Mouse (Mus musculus): ENCODE measurements around the gene Tmtc1. TPM values are rescaled to one million over a fixed set of nuclear protein-coding genes. Genes with fewer than 3 reads are reported as not detected.

The Tmtc1 gene
- polyA plus RNA-seq, 2 experiments, result 2.0 to 3.0 TPM

DNA sequence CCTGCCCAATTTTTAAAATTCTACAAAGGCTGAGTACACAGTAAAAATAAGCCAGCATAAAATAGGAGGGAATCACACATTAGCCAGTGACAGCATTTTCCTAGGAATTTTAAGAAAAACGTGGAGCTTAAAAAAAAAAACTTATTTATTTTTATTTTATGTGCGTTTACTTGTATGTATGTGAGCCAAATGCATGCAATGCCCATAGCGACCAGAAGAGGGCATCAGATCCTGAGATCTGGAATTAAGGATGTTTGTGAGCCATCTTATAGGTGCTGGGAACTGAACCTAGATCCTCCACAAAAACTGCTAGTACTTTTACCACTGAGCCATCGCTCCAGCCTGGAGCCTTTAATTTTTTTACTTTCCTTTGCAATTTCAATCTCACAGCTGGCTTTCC is 11.3 kb upstream of the Tmtc1 start:
- ATAC-seq (ENCODE audit: low FRiP score, low read depth) (no peak), DNase-seq (ENCODE audit: low spot score) (no peak)
- Histone ChIP-seq H3K36me3 (ENCODE audit: control insufficient read depth, insufficient read depth, low read length) (no peaks in the 10 kb centered on the region), H3K9me3 (ENCODE audit: control insufficient read depth, low read length) (no peaks in the 10 kb centered on the region), H3K4me1 (ENCODE audit: control insufficient read depth, insufficient read depth, low read length) (no peaks in the 10 kb centered on the region), H3K9ac (ENCODE audit: low read depth, low read length, severe bottlenecking) (no peak overlapping the region), H3K4me2 (replicated peaks; ENCODE audit: low read depth, low read length, severe bottlenecking) (no peak overlapping the region), H3K4me3 (replicated peaks; ENCODE audit: low read length) (no peak overlapping the region), H3K27ac (replicated peaks; ENCODE audit: low read depth, low read length) (no peak overlapping the region), H3K27me3 (ENCODE audit: control insufficient read depth, insufficient read depth, low read length) (no peaks in the 10 kb centered on the region)
- 72% methylated on average over 4 of the region's 4 CpGs for WGBS
- no peak for TF ChIP-seq POLR2A (IDR thresholded peaks at IDR 0.05; ENCODE audit: borderline replicate concordance, extremely low read depth, insufficient read depth, insufficient read length)

- DNase-seq (ENCODE audit: low spot score) (no peak), ATAC-seq (ENCODE audit: low FRiP score, low read depth) (no peak)
- no peaks in the 10 kb centered on the region for H3K36me3 ChIP-seq (ENCODE audit: control insufficient read depth, insufficient read depth, low read length)
- no peaks in the 10 kb centered on the region for H3K4me1 ChIP-seq (ENCODE audit: control insufficient read depth, insufficient read depth, low read length)
- H3K27ac ChIP-seq (replicated peaks; ENCODE audit: low read depth, low read length), result no peak overlapping the region
- H3K9me3 ChIP-seq (ENCODE audit: control insufficient read depth, low read length), result no peaks in the 10 kb centered on the region
- no peak overlapping the region for H3K4me3 ChIP-seq (replicated peaks; ENCODE audit: low read length)
- H3K9ac ChIP-seq (ENCODE audit: low read depth, low read length, severe bottlenecking), result no peak overlapping the region
- H3K27me3 ChIP-seq (ENCODE audit: control insufficient read depth, insufficient read depth, low read length), result no peaks in the 10 kb centered on the region
- no peak for TF ChIP-seq POLR2A (IDR thresholded peaks at IDR 0.05; ENCODE audit: borderline replicate concordance, extremely low read depth, insufficient read depth, insufficient read length)
- 64% methylated on average over 2 of the region's 2 CpGs for WGBS
- no peak overlapping the region for H3K4me2 ChIP-seq (replicated peaks; ENCODE audit: low read depth, low read length, severe bottlenecking)
Measured at GRCm38 (mm10) chr6:148454740-148455139, 10.6 kb upstream of the Tmtc1 start.

GRCm38 (mm10) chr6:148448151-148448550 is 4.0 kb upstream of the Tmtc1 start:
- 64% methylated on average over 3 of the region's 3 CpGs for WGBS
- Histone ChIP-seq H3K4me2 (replicated peaks; ENCODE audit: low read depth, low read length, severe bottlenecking) (no peak overlapping the region), H3K4me1 (ENCODE audit: control insufficient read depth, insufficient read depth, low read length) (peaks cover 6% of the 10 kb centered on the region), H3K9me3 (ENCODE audit: control insufficient read depth, low read length) (no peaks in the 10 kb centered on the region), H3K36me3 (ENCODE audit: control insufficient read depth, insufficient read depth, low read length) (no peaks in the 10 kb centered on the region), H3K4me3 (replicated peaks; ENCODE audit: low read length) (no peak overlapping the region), H3K27ac (replicated peaks; ENCODE audit: low read depth, low read length) (no peak overlapping the region), H3K27me3 (ENCODE audit: control insufficient read depth, insufficient read depth, low read length) (peaks cover 18% of the 10 kb centered on the region), H3K9ac (ENCODE audit: low read depth, low read length, severe bottlenecking) (no peak overlapping the region)
- ATAC-seq (ENCODE audit: low FRiP score, low read depth) (no peak), DNase-seq (ENCODE audit: low spot score) (no peak)
- TF ChIP-seq POLR2A (IDR thresholded peaks at IDR 0.05; ENCODE audit: borderline replicate concordance, extremely low read depth, insufficient read depth, insufficient read length), result no peak

GRCm38 (mm10) chr6:148446113-148446512 is 1.9 kb upstream of the Tmtc1 start:
- WGBS, result 57% methylated on average over 3 of the region's 3 CpGs
- ATAC-seq (ENCODE audit: low FRiP score, low read depth) (no peak), DNase-seq (ENCODE audit: low spot score) (no peak)
- Histone ChIP-seq H3K27me3 (ENCODE audit: control insufficient read depth, insufficient read depth, low read length) (peaks cover 24% of the 10 kb centered on the region), H3K9me3 (ENCODE audit: control insufficient read depth, low read length) (no peaks in the 10 kb centered on the region), H3K4me1 (ENCODE audit: control insufficient read depth, insufficient read depth, low read length) (peaks cover 16% of the 10 kb centered on the region), H3K27ac (replicated peaks; ENCODE audit: low read depth, low read length) (no peak overlapping the region), H3K36me3 (ENCODE audit: control insufficient read depth, insufficient read depth, low read length) (no peaks in the 10 kb centered on the region), H3K4me3 (replicated peaks; ENCODE audit: low read length) (no peak overlapping the region), H3K4me2 (replicated peaks; ENCODE audit: low read depth, low read length, severe bottlenecking) (no peak overlapping the region), H3K9ac (ENCODE audit: low read depth, low read length, severe bottlenecking) (no peak overlapping the region)
- no peak for TF ChIP-seq POLR2A (IDR thresholded peaks at IDR 0.05; ENCODE audit: borderline replicate concordance, extremely low read depth, insufficient read depth, insufficient read length)

GRCm38 (mm10) chr6:148444796-148445195 is 607 bp upstream of the Tmtc1 start:
- H3K9me3 ChIP-seq (ENCODE audit: control insufficient read depth, low read length), result no peaks in the 10 kb centered on the region
- peak overlapping the region; percentile 67 for H3K9ac ChIP-seq (ENCODE audit: low read depth, low read length, severe bottlenecking)
- H3K4me1 ChIP-seq (ENCODE audit: control insufficient read depth, insufficient read depth, low read length), result peaks cover 16% of the 10 kb centered on the region
- DNase-seq (ENCODE audit: low spot score) (no peak), ATAC-seq (ENCODE audit: low FRiP score, low read depth) (no peak)
- H3K27ac ChIP-seq (replicated peaks; ENCODE audit: low read depth, low read length), result no peak overlapping the region
- TF ChIP-seq POLR2A (IDR thresholded peaks at IDR 0.05; ENCODE audit: borderline replicate concordance, extremely low read depth, insufficient read depth, insufficient read length), result no peak
- H3K4me3 ChIP-seq (replicated peaks; ENCODE audit: low read length), result peak overlapping the region; percentile 67
- H3K36me3 ChIP-seq (ENCODE audit: control insufficient read depth, insufficient read depth, low read length), result no peaks in the 10 kb centered on the region
- WGBS, result 2% methylated on average over 9 of the region's 9 CpGs
- peaks cover 24% of the 10 kb centered on the region for H3K27me3 ChIP-seq (ENCODE audit: control insufficient read depth, insufficient read depth, low read length)
- H3K4me2 ChIP-seq (replicated peaks; ENCODE audit: low read depth, low read length, severe bottlenecking), result peak overlapping the region; percentile 82

- Histone ChIP-seq H3K27me3 (ENCODE audit: control insufficient read depth, insufficient read depth, low read length) (peaks cover 24% of the 10 kb centered on the region), H3K9me3 (ENCODE audit: control insufficient read depth, low read length) (no peaks in the 10 kb centered on the region), H3K27ac (replicated peaks; ENCODE audit: low read depth, low read length) (no peak overlapping the region), H3K9ac (ENCODE audit: low read depth, low read length, severe bottlenecking) (peak overlapping the region; percentile 67), H3K4me2 (replicated peaks; ENCODE audit: low read depth, low read length, severe bottlenecking) (peak overlapping the region; percentile 82), H3K36me3 (ENCODE audit: control insufficient read depth, insufficient read depth, low read length) (no peaks in the 10 kb centered on the region), H3K4me1 (ENCODE audit: control insufficient read depth, insufficient read depth, low read length) (peaks cover 20% of the 10 kb centered on the region), H3K4me3 (replicated peaks; ENCODE audit: low read length) (peak overlapping the region; percentile 67)
- ATAC-seq (ENCODE audit: low FRiP score, low read depth) (no peak), DNase-seq (ENCODE audit: low spot score) (no peak)
- no peak for TF ChIP-seq POLR2A (IDR thresholded peaks at IDR 0.05; ENCODE audit: borderline replicate concordance, extremely low read depth, insufficient read depth, insufficient read length)
- 3% methylated on average over 15 of the region's 15 CpGs for WGBS
Measured at GRCm38 (mm10) chr6:148443291-148443725, 881 bp downstream of the Tmtc1 start.
